8 mouse cellular contexts compared by ENCODE assay signal in the genomic region with DNA sequence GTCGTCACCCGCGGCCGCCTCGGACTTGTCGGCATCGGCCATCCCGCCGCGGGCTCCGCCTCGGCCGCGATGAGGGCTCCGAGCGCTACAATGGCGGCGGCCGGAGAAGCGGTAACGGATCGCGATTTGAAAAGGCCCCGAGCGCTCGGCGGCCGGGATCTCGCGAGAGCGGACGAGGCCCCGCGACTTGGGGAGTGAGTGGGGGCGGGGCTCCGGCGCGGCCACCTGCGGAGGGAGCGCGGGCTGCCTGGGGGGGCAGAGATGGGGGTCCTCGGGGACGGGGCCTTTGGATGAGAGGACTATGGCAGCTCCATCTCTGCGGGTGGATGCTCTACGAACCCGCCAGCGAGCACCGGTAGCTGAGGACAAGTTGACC. TPM values are rescaled to one million over a fixed set of nuclear protein-coding genes. Genes with fewer than 3 reads are reported as not detected.
DNase-seq lines count a peak whose midpoint lies in the region; ATAC-seq and TF ChIP-seq lines count a peak whose summit lies in the region.

TSS of gene Myef2 (minus strand) at position 185 of the 376 bp plus-strand sequence.

- ATAC-seq in forebrain, embryonic 13.5 days: peak; percentile 89
- ATAC-seq in lung, embryonic 14.5 days (ENCODE audit: insufficient read depth): peak; percentile 89
- peak; percentile 67 for ATAC-seq in neutrophil, adult 5-6 weeks (ENCODE audit: extremely low read depth, insufficient number of reproducible peaks, low FRiP score, poor library complexity, severe bottlenecking)

- TF ChIP-seq CTCF in E14TG2a.4 (conservative IDR thresholded peaks at IDR 0.05; ENCODE audit: low read length): no peak
- no peak for TF ChIP-seq CTCF in lung, embryonic 14.5 days (IDR thresholded peaks at IDR 0.05; ENCODE audit: low read depth)

- no peaks in the 10 kb centered on the region for H3K27me3 ChIP-seq in E14TG2a.4 (ENCODE audit: insufficient read depth, low read length)
- H3K27me3 ChIP-seq in forebrain, embryonic 13.5 days: no peaks in the 10 kb centered on the region
- H3K27me3 ChIP-seq in lung, embryonic 14.5 days (ENCODE audit: insufficient read depth, low read length): no peaks in the 10 kb centered on the region

- H3K36me3 ChIP-seq in E14TG2a.4 (ENCODE audit: insufficient read depth, low read length): peaks cover 19% of the 10 kb centered on the region; the same call in 1 of the 2 replicates
- no peaks in the 10 kb centered on the region for H3K36me3 ChIP-seq in forebrain, embryonic 13.5 days (ENCODE audit: poor library complexity, severe bottlenecking)
- H3K36me3 ChIP-seq in lung, embryonic 14.5 days (ENCODE audit: insufficient read depth): no peaks in the 10 kb centered on the region

- intact Hi-C loops in heart, postnatal 10 days (cut with DNase I): no loop called here

- peak within 1 kb of the TSS; percentile 67 for H3K4me2 ChIP-seq in forebrain, embryonic 13.5 days
- H3K4me2 ChIP-seq in lung, embryonic 14.5 days: peak within 1 kb of the TSS; percentile 67

- H3K27ac ChIP-seq in forebrain, embryonic 13.5 days: peak within 1 kb of the TSS; percentile 95
- H3K27ac ChIP-seq in lung, embryonic 14.5 days (ENCODE audit: low read depth): peak within 1 kb of the TSS; percentile 91

- peak within 1 kb of the TSS; percentile 87 for H3K4me3 ChIP-seq in E14TG2a.4 (replicated peaks; ENCODE audit: low read length)
- H3K4me3 ChIP-seq in forebrain, embryonic 13.5 days: peak within 1 kb of the TSS; percentile 85
- H3K4me3 ChIP-seq in lung, embryonic 14.5 days (ENCODE audit: low read depth, low read length): peak within 1 kb of the TSS; percentile 75

- H3K4me1 ChIP-seq in E14TG2a.4 (replicated peaks; ENCODE audit: low read depth, low read length): peaks cover 62% of the 10 kb centered on the region
- peaks cover 30% of the 10 kb centered on the region for H3K4me1 ChIP-seq in forebrain, embryonic 13.5 days
- H3K4me1 ChIP-seq in lung, embryonic 14.5 days (ENCODE audit: insufficient read depth): no peaks in the 10 kb centered on the region

- peak; percentile 79 for DNase-seq in c-Kit-positive CD71-positive TER-119-positive erythroid progenitor cells, embryonic 14.5 days (ENCODE audit: low spot score)
- peak; percentile 87 to 90 for DNase-seq in heart, postnatal 10 days
- DNase-seq in layer of hippocampus, adult 18-20 months (ENCODE audit: low spot score in 2 of 2): peak; percentile 62 to 76
- peak; percentile 92 for DNase-seq in lung, embryonic 14.5 days
- DNase-seq in testis, postnatal 14 days (ENCODE audit: low spot score): peak; percentile 89

- under 1% methylated on average over 36 of the region's 48 CpGs for WGBS in forebrain, embryonic 13.5 days
- 1% methylated on average over 37 of the region's 48 CpGs for WGBS in lung, embryonic 14.5 days

- peak within 1 kb of the TSS; percentile 99 for H3K9ac ChIP-seq in forebrain, embryonic 13.5 days
- peak within 1 kb of the TSS; percentile 97 for H3K9ac ChIP-seq in lung, embryonic 14.5 days

- no peaks in the 10 kb centered on the region for H3K9me3 ChIP-seq in E14TG2a.4 (ENCODE audit: low read length)
- H3K9me3 ChIP-seq in forebrain, embryonic 13.5 days (replicated peaks): no peaks in the 10 kb centered on the region
- H3K9me3 ChIP-seq in lung, embryonic 14.5 days (ENCODE audit: low read depth, low read length): no peaks in the 10 kb centered on the region

RNA-seq across cellular contexts. Expression of gene Myef2, which starts in this region (rescaled TPM):
- 270 and 293 TPM in 2 replicates for polyA plus RNA-seq in forebrain, embryonic 13.5 days (2015; fragmentation: Nextera tagmentation; extraction: Ambion mirVana)
- total RNA-seq in heart, postnatal 10 days (2021): 10 to 100 TPM; 20.8 to 24.6 TPM
- total RNA-seq in layer of hippocampus, adult 18-20 months (2021): 10 to 100 TPM; 87.6 to 95.8 TPM
- 125 and 127 TPM in 2 replicates for polyA plus RNA-seq in lung, embryonic 14.5 days (2014; fragmentation: Nextera tagmentation; extraction: Ambion mirVana)
- 37.9 and 39.4 TPM in 2 replicates for total RNA-seq in neutrophil, adult 5-6 weeks (2017)

Comparison
In these comparisons a context has a peak if more than half of its experiments do, and no peak if none do; other contexts are left out.
1. Peak in every context shown above with its lines: DNase-seq, ATAC-seq, H3K4me3 ChIP-seq and H3K27ac ChIP-seq.